In the genomic region with DNA sequence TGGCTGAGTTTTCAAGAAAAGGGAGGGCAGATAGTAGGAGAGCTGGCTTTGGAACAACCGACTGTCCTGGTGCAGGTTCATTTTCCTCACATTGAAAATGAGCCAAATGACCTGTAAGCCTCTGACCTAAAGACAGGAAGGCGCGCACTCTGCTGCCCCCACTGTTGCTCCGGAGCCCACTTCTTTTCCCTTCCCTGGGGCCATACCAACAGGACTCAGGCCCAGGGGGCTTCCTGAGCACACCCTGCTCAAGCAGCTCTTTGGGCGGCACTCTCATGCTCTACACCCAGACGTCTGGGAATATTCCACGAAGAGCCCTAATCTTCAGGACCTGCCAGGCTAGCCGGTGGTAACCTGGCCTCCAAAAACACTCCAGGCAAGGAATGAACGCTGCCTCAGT, we compare ENCODE assay signal across 10 mouse cellular contexts. TPM values are rescaled to one million over a fixed set of nuclear protein-coding genes. Genes with fewer than 3 reads are reported as not detected.
DNase-seq lines count a peak whose midpoint lies in the region; ATAC-seq and TF ChIP-seq lines count a peak whose summit lies in the region.
"Had no signal": no experiment of that assay in that cellular context is flagged by ENCODE, and none has a peak within 500 bp of the region (broad histone marks: within the 10 kb centered on the region; RNA-seq: fewer than 3 reads in every experiment).

No protein-coding gene starts in this region.

- H3K27ac ChIP-seq in kidney, embryonic 14.5 days (ENCODE audit: low read depth, low read length), result no peak overlapping the region
- H3K27ac ChIP-seq in hindbrain, postnatal 0 days, result no peak overlapping the region
- no peak overlapping the region for H3K27ac ChIP-seq in midbrain, postnatal 0 days (ENCODE audit: low read depth, low read length)
- no peak overlapping the region for H3K27ac ChIP-seq in kidney, adult 2 months (ENCODE audit: insufficient read depth, low read depth, low read length)

- TF ChIP-seq POLR2A in kidney, adult 2 months (IDR thresholded peaks at IDR 0.05; ENCODE audit: low read depth, low read length), result no peak

- ATAC-seq in kidney, embryonic 14.5 days (ENCODE audit: low FRiP score, low TSS enrichment), result no peak
- ATAC-seq in hindbrain, postnatal 0 days, result no peak
- no peak for ATAC-seq in midbrain, postnatal 0 days (ENCODE audit: low FRiP score)

- H3K4me1 ChIP-seq in kidney, embryonic 14.5 days (ENCODE audit: control insufficient read depth, insufficient read depth, low read length), result peaks cover 3% of the 10 kb centered on the region; the same call in 1 of the 2 replicates
- peaks cover 4% of the 10 kb centered on the region; the same call in 1 of the 2 replicates for H3K4me1 ChIP-seq in hindbrain, postnatal 0 days (ENCODE audit: insufficient read depth, low read length)
- peaks cover 4% of the 10 kb centered on the region; the same call in 1 of the 2 replicates for H3K4me1 ChIP-seq in midbrain, postnatal 0 days (ENCODE audit: insufficient read depth, low read length)
- H3K4me1 ChIP-seq in kidney, adult 2 months (ENCODE audit: control insufficient read depth, insufficient read depth, low read length), result no peaks in the 10 kb centered on the region

- peaks cover 11% of the 10 kb centered on the region; the same call in 1 of the 2 replicates for H3K27me3 ChIP-seq in kidney, embryonic 14.5 days (ENCODE audit: control insufficient read depth, insufficient read depth, low read length)
- no peaks in the 10 kb centered on the region; the same call in 1 of the 2 replicates for H3K27me3 ChIP-seq in hindbrain, postnatal 0 days (ENCODE audit: insufficient read depth, low read length)
- no peaks in the 10 kb centered on the region for H3K27me3 ChIP-seq in midbrain, postnatal 0 days (ENCODE audit: insufficient read depth, low read length)
- H3K27me3 ChIP-seq in kidney, adult 2 months (replicated peaks; ENCODE audit: control insufficient read depth, insufficient read depth, low read length), result no peaks in the 10 kb centered on the region

- no peak for TF ChIP-seq CTCF in hindbrain, postnatal 0 days (IDR thresholded peaks at IDR 0.05; ENCODE audit: low read depth)
- TF ChIP-seq CTCF in midbrain, postnatal 0 days (IDR thresholded peaks at IDR 0.05), result no peak; the same call in 1 of the 2 replicates
- no peak for TF ChIP-seq CTCF in kidney, adult 2 months (conservative IDR thresholded peaks at IDR 0.05; ENCODE audit: insufficient read depth, insufficient read length, low read depth, low read length)

- peak overlapping the region; percentile 98 for H3K4me2 ChIP-seq in kidney, embryonic 14.5 days (replicated peaks; ENCODE audit: low read depth, low read length)
- peak overlapping the region; percentile 98 for H3K4me2 ChIP-seq in hindbrain, postnatal 0 days (ENCODE audit: low read depth, low read length)
- peak overlapping the region; percentile 96; the same call in 1 of the 2 replicates for H3K4me2 ChIP-seq in midbrain, postnatal 0 days (ENCODE audit: low read depth, low read length, poor library complexity, severe bottlenecking)

- H3K4me3 ChIP-seq in kidney, embryonic 14.5 days (ENCODE audit: low read length), result no peak overlapping the region
- peak overlapping the region; percentile 54 for H3K4me3 ChIP-seq in hindbrain, postnatal 0 days (ENCODE audit: low read length)
- H3K4me3 ChIP-seq in midbrain, postnatal 0 days (ENCODE audit: low read depth, low read length), result peak overlapping the region; percentile 75
- H3K4me3 ChIP-seq in kidney, adult 2 months (ENCODE audit: insufficient read depth, low read depth, low read length), result no peak overlapping the region

- no peak for DNase-seq in kidney, adult 9 months
- peak; percentile 49 for DNase-seq in embryo, embryonic 11 days
- DNase-seq in hindbrain, postnatal 0 days (ENCODE audit: low spot score), result no peak
- no peak for DNase-seq in midbrain, postnatal 0 days (ENCODE audit: low spot score)
- DNase-seq in layer of hippocampus, postnatal 14 days (ENCODE audit: low spot score in 2 of 2), result no peak
- no peak for DNase-seq in frontal cortex, postnatal 25 days (ENCODE audit: low spot score in 2 of 2)
- DNase-seq in kidney, adult 2 months, result no peak

- H3K9ac ChIP-seq in kidney, embryonic 14.5 days (ENCODE audit: low read depth, low read length), result no peak overlapping the region
- 0 out of 2 replicates have a peak overlapping the region, but pooled peaks have one; percentile 60 for H3K9ac ChIP-seq in hindbrain, postnatal 0 days (replicated peaks; ENCODE audit: low read length)
- H3K9ac ChIP-seq in midbrain, postnatal 0 days (replicated peaks; ENCODE audit: low read length, poor library complexity, severe bottlenecking), result no peak overlapping the region

- no peaks in the 10 kb centered on the region for H3K9me3 ChIP-seq in kidney, embryonic 14.5 days (ENCODE audit: control insufficient read depth, low read length)
- H3K9me3 ChIP-seq in hindbrain, postnatal 0 days (ENCODE audit: low read length), result no peaks in the 10 kb centered on the region
- H3K9me3 ChIP-seq in midbrain, postnatal 0 days (ENCODE audit: low read length), result no peaks in the 10 kb centered on the region

- 5% methylated on average over 9 of the region's 9 CpGs for whole genome bisulfite sequencing in kidney, embryonic 14.5 days
- WGBS in hindbrain, postnatal 0 days, result 15% methylated on average over 9 of the region's 9 CpGs
- 9% methylated on average over 9 of the region's 9 CpGs for WGBS in midbrain, postnatal 0 days
- WGBS in kidney, adult 2 months, result 26% methylated on average over 9 of the region's 9 CpGs

- no peaks in the 10 kb centered on the region for H3K36me3 ChIP-seq in kidney, embryonic 14.5 days (ENCODE audit: control insufficient read depth, insufficient read depth, low read length)
- no peaks in the 10 kb centered on the region for H3K36me3 ChIP-seq in hindbrain, postnatal 0 days (ENCODE audit: insufficient read depth, low read length)
- H3K36me3 ChIP-seq in midbrain, postnatal 0 days (ENCODE audit: insufficient read depth, low read length), result no peaks in the 10 kb centered on the region
- H3K36me3 ChIP-seq in kidney, adult 2 months (ENCODE audit: control insufficient read depth, insufficient read depth, low read length), result no peaks in the 10 kb centered on the region

RNA-seq across cellular contexts. Expression of a gene that starts 0.6 kb away (rescaled TPM):
- polyA plus RNA-seq in kidney, embryonic 14.5 days (2014; fragmentation: Nextera tagmentation; extraction: Ambion mirVana), result 12.0 and 16.0 TPM in 2 replicates
- total RNA-seq in hindbrain, postnatal 0 days (2014; rRNA removed), result 17.3 and 25.7 TPM in 2 replicates
- 12.4 and 12.7 TPM in 2 replicates for polyA plus RNA-seq in hindbrain, postnatal 0 days (2015; fragmentation: Nextera tagmentation; extraction: Ambion mirVana)
- 8.7 and 15.2 TPM in 2 replicates for total RNA-seq in midbrain, postnatal 0 days (2014; rRNA removed)
- polyA plus RNA-seq in midbrain, postnatal 0 days (2015; fragmentation: Nextera tagmentation; extraction: Ambion mirVana), result 7.9 and 9.8 TPM in 2 replicates
- total RNA-seq in layer of hippocampus, postnatal 14 days (2021), result 10 to 100 TPM; 15.8 to 22.9 TPM
- 16.8 and 17.0 TPM in 2 replicates for polyA plus RNA-seq in kidney, adult 2 months (2012; rRNA removed)

RNA-seq across cellular contexts. Expression of a gene that starts 2.6 kb away (rescaled TPM):
- polyA plus RNA-seq in kidney, embryonic 14.5 days (2014; fragmentation: Nextera tagmentation; extraction: Ambion mirVana), result not detected in 2 replicates
- total RNA-seq in hindbrain, postnatal 0 days (2014; rRNA removed), result not detected in 2 replicates
- polyA plus RNA-seq in hindbrain, postnatal 0 days (2015; fragmentation: Nextera tagmentation; extraction: Ambion mirVana), result not detected in 2 replicates
- not detected in 2 replicates for total RNA-seq in midbrain, postnatal 0 days (2014; rRNA removed)
- not detected in 2 replicates for polyA plus RNA-seq in midbrain, postnatal 0 days (2015; fragmentation: Nextera tagmentation; extraction: Ambion mirVana)
- total RNA-seq in layer of hippocampus, postnatal 14 days (2021), result not detected
- polyA plus RNA-seq in kidney, adult 2 months (2012; rRNA removed), result not detected in 2 replicates
- total RNA-seq: common myeloid progenitor, adult 5-6 weeks; neutrophil, adult 5-6 weeks had no signal

RNA-seq across cellular contexts. Expression of a gene that starts 29.0 kb away (rescaled TPM):
- polyA plus RNA-seq in kidney, embryonic 14.5 days (2014; fragmentation: Nextera tagmentation; extraction: Ambion mirVana), result 54.7 and 88.8 TPM in 2 replicates
- total RNA-seq in hindbrain, postnatal 0 days (2014; rRNA removed), result 93.0 and 100 TPM in 2 replicates
- 86.3 and 86.8 TPM in 2 replicates for polyA plus RNA-seq in hindbrain, postnatal 0 days (2015; fragmentation: Nextera tagmentation; extraction: Ambion mirVana)
- 112 and 127 TPM in 2 replicates for total RNA-seq in midbrain, postnatal 0 days (2014; rRNA removed)
- polyA plus RNA-seq in midbrain, postnatal 0 days (2015; fragmentation: Nextera tagmentation; extraction: Ambion mirVana), result 85.4 and 92.5 TPM in 2 replicates
- total RNA-seq in layer of hippocampus, postnatal 14 days (2021), result 100 to 1,000 TPM; 108 to 112 TPM
- polyA plus RNA-seq in kidney, adult 2 months (2012; rRNA removed), result 24.3 and 28.1 TPM in 2 replicates

Comparison
In these comparisons a context has a peak if more than half of its experiments do, and no peak if none do; other contexts are left out.
1. H3K4me3 ChIP-seq: peak in hindbrain, postnatal 0 days (single experiment) and midbrain, postnatal 0 days (single experiment); none in kidney, embryonic 14.5 days (single experiment) and kidney, adult 2 months (single experiment).
2. Peak in every context shown above with its lines, with median percentiles within 50 percentile points of each other: H3K4me2 ChIP-seq.